Mouse (Mus musculus): Measurements from ENCODE around the gene Tgfbr2.

- TF ChIP-seq GATA1 (IDR thresholded peaks at IDR 0.05; ENCODE audit: borderline replicate concordance, low read length) (no peak), TAL1 (conservative IDR thresholded peaks at IDR 0.05; ENCODE audit: low read depth, low read length) (no peak), CTCF (IDR thresholded peaks at IDR 0.05; ENCODE audit: low read depth, low read length) (no peak)
These were observed 45.5 kb upstream of the Tgfbr2 start for GRCm38 (mm10) chr9:116220616-116221015.
